Mouse (Mus musculus) mouse embryonic stem cell (cell line): ENCODE data around the gene Gm7029.

Experiments used
- in situ Hi-C, 2 experiments: fragments of 300-500 bp; cut with MboI; formaldehyde crosslinking; loops; 1 replicate in 1 of 2; 3 replicates in 1 of 2; pipeline ENCODE4 v1.14.3; 2019 to 2020; ENCODE audit warnings: low sequenced_read_pairs in 2 of 2, low pct_unique_long_range_greater_than_20kb in 1 of 2, mixed read lengths in 1 of 2; ENCODE audit not compliant: unreplicated experiment in 1 of 2

Gm7029 gene

GRCm38 (mm10) chr17:33920282-33921097 lies 46.9 kb downstream of the Gm7029 start:
- in situ Hi-C loops, result no loop called here

- in situ Hi-C loops, result no loop called here
Observed at GRCm38 (mm10) chr17:33921361-33921760, 47.7 kb downstream of the Gm7029 start.
